Mouse (Mus musculus) neutrophil, adult 5-6 weeks (primary cell): Measurements from ENCODE around the gene Ska3. TPM values are rescaled to one million over a fixed set of nuclear protein-coding genes. Genes with fewer than 3 reads are reported as not detected.
A peak's percentile ranks its signal among the peaks of the same experiment; 100 is the strongest.
"Not testable (repeated sequence)": the region's sequence is repeated elsewhere in the genome, so short reads cannot be mapped to it uniquely, and the experiment has no call there.

Source experiments
- ATAC-seq: fragments of 151-379, 151-347 bp; 2 replicates; pipeline ENCODE4 v1.8.0; 2017; ENCODE audit warnings: mild to moderate bottlenecking, moderate TSS enrichment; ENCODE audit not compliant: insufficient number of reproducible peaks, poor library complexity, low FRiP score, severe bottlenecking; ENCODE audit errors: extremely low read depth
- total RNA-seq: library from RNA; stranded (forward); fragments of 200-1000 nt; gene quantifications from 2 replicates; pipeline ENCODE4 v1.2.3, GENCODE M21; 2017

Ska3 gene
- total RNA-seq, result 0.61 TPM in 1 of 2 replicates, not detected in the other

DNA sequence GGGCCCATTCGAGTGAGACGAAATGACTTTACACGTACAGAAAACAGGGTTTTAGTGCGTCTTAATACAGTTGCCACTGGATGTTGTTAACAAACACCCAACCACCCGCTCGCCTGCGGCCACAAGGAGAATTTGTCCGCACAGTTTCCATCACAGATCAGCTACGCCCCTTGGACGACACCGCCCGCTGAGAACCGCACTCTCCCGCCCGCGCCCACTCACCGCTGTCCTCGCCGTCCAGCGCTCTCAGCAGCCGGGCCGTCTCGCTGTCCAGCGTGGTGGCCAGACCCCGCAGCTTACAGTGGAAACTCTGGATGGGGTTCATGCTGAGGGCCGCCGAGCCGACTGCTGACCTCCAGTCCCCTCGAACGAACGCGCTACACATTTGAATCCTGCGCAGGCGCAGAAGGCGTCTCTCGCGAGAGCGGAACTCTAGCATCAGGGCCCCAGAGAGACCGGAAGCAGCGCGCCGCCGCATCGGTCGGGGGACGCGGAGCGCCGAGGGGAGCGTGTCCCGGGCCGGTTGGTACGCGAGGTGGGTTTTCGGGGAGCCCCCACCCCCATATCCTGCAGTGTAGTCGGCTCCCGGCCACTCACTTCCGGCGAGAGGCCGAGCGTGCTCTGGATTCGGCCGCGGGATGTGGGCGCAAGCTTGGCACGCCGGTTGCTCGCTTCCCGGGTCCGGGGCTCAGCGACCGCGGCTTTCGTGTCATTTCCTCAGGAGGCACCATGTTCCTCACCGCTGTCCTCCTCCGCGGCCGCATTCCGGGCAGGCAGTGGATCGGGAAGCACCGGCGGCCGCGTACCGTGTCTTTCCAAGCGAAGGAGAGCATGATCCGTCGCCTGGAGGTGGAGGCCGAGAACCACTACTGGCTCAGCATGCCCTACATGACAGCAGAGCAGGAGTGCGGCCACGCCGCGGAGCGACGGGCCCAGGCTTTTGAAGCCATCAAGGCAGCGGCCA is at the start of gene Ska3, which contains the start of gene Mrpl57:
Gene Ska3 (minus strand): TSS at position 398 of the 964 bp plus-strand sequence.
Gene Mrpl57 (plus strand): TSS at position 447 of the 964 bp plus-strand sequence.
- ATAC-seq, result peak; percentile 85

DNA sequence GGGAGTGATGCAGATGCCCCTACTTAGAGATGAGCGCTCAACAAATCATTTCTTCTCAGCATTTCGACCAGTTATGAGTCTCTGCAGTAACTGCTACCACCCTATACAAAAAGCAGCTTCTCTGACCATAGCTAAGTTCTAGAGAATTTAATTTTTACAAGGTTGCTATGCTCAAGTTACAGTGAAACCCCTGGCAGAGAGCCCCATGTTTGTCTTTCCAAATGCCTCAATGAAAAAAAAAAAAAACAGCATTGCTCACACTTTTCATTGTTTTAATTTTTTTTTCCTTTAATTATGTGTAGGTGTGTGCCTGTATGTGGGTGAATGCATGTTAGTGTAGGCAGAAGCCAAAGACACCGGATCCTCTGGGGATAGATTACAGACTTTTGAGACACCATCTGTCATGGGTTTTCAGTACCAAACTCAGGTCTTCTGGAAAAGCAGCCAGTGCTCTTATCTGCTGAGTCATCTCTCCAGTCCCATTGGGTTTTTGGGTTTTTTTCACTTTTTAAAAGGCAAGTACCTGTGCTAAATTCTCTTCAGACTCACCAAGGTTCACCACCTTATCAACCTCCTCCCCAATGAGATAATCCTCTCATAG is 40.8 kb upstream of the Ska3 start:
- ATAC-seq, result no peak

DNA sequence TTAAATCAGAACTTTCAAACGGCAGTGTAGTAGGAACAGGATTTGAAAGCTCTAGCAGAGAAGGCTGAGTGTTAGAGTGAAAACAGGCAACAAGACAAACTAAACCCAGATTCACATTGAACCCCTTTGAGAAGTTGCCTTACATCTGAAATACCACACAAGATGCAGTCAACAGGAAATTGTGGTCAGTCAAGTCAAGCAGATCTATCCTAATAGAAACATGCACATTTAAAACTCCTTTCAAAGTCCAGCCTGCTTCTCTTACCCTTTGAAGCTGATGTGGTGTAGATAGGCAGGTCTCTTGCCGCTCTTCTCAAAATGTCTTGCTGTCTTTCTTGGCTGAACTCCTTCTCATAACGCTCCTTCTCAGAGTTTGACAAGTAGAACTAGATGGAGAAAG is 39.3 kb upstream of the Ska3 start:
- peak; percentile 36; the same call in 1 of the 2 replicates for ATAC-seq

DNA sequence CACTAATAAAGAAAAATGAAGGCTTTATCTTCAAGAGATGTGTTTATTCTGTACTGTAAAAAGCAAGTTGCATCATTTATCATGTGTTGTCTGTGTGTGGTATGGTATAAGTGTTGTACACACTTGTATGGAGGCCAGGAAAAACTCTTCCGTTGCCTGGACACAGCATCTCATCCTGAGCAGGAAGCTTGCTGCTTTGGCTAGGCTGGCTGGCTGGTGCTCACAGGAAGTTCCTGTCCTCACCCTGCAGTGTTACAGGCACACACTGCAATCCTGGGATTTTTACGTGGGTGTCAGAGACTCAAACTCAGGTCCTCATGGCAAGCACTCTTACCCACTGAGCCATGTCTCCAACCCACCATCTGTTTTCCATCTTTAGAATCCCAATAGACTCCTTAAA is 37.1 kb upstream of the Ska3 start:
- ATAC-seq, result no peak

DNA sequence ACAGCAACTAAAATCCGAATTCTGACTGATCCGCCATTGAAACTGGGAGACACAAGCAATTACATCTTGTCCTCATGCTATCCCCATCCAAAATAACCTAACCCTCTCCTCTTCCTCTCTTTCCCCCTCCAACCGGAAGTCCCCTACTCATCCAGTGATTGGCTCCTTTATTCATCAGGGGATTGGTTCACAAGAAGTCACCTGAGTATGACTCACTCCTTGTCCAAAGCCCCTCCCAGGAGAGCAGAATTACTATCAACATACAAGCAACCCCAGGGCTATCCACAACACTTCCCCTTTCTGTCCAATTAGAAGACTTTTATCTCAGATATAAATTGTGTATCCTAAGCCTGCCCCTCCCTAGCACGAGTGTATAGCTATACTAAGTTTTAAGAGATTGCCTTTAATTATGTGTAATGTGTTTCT is 36.0 kb upstream of the Ska3 start:
- no peak for ATAC-seq

DNA sequence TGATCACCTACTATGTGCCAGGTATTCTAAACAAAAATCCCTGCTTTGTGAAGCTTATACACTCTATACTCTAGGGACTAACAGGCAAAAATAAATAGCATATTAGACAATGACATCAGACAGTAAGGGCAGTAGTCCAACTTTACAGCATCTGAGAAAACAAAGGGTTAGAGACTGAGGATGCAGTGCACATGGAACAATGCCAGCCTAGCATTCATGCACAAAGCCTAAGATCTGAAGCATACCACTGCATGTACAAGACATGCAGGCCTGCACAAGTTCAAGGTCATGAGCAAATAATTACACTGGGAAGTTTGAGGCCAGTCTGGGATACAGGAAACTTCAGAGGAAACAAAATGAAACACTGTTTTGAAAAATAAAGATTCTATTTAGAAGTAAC is 33.5 kb upstream of the Ska3 start:
- no peak for ATAC-seq

DNA sequence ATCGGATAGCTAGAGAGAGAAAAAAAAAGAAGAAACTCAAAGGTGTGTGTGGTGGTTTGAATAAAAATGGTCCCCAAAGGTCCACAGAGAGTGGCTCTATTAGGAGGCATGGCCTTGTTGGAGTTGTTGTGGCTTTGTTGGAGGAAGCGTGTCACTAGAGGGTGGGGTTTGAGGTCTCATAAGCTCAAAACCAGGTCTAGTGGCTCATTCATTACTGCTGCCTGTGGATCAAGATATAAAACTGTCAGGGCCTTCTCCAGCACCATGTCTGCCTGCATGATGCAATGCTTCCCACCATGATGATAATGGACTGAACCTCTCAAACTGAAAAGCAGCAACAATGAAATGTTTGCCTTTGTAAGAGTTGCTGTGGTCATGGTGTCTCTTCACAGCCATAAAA is 32.6 kb upstream of the Ska3 start:
- no peak for ATAC-seq

DNA sequence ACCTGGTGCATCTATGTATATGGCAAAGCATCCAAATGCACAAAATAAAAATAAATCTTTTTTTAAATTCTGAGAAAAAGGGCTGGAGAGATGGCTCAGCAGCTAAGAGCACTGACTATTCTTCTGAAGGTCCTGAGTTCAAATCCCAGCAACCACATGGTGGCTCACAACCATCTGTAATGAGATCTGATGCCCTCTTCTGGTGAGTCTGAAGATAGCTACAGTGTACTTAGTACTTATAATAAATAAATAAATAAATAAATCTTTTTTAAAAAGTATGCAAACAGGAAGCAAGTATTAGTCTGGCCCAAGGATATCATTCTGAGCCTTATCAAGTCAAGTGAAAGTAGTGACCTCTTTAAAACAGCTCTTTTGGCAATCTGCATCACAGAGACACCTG is 30.1 kb upstream of the Ska3 start:
- not testable (repeated sequence) for ATAC-seq

DNA sequence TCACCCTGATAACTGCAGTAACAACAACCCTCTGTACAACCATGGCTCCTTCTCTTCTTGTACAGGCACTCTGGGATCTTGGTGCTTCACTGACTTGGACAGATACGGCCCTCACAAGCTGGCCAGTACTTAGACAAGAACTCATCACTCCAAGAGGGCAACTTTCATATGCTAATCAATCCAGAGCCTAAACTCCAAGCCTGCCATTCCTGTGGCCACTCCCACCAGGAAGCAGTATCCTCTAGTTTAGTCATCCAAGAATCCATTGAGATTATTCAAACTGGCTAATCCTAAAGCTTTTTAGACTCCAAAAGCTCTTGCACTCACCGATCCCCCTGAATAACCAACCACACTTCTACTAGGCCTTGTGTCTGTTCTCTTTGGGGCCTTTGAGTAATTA is 27.0 kb upstream of the Ska3 start:
- ATAC-seq, result no peak

DNA sequence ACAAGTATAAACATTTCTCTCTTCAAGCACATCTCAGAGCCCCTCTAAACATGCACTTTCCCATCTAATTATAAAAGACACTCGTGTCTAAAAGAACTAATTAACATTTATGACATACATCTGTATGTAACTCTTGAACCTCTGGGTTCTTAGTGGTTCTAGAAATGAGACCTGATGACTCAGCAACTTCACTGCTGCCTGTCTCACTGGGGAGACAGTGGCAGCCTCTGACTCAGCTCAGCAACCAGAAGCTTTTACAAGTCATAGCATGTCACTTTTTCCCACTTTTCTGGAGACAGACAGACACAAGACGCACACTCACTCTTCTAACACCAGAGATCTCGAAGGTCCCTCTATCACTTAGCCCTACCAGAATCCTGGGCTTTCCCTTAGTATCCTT is 24.3 kb upstream of the Ska3 start:
- no peak for ATAC-seq

DNA sequence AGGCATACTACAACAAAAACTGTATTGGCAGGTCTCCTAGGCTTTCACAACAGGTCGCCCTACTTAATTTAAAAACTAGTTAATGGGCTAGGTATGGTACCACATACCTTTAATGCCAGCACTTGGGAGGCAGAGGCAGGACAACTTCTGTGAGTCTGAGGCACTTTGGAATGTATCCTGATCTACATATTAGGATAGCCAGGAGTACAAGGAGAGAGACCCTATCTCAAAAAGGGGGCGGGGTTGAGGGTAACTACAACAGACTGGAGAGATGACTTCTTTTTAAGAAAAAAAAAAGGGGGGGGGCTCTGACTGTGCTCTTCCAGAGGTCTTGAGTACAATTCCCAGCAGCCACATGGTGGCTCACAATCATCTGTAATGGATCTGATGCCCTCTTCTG is 22.7 kb upstream of the Ska3 start:
- no peak for ATAC-seq

DNA sequence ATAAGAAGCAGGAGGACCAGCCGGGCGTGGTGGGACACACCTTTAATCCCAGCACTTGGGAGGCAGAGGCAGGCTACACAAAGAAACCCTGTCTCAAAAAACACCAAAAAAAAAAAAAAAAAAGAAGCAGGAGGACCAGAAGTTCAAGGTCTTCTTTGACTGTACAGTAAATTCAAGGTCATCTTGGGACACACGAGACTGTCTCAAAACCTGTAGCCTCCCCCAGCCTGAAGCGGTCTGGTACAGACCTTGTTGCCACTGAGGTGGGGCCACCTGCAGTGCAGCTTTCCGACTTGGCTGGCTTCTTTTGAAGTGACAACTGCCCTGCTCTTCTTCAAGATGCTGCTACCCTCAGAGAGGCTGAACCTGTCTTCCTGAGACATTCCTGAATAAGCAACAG is 22.1 kb upstream of the Ska3 start:
- ATAC-seq, result not testable (repeated sequence)

DNA sequence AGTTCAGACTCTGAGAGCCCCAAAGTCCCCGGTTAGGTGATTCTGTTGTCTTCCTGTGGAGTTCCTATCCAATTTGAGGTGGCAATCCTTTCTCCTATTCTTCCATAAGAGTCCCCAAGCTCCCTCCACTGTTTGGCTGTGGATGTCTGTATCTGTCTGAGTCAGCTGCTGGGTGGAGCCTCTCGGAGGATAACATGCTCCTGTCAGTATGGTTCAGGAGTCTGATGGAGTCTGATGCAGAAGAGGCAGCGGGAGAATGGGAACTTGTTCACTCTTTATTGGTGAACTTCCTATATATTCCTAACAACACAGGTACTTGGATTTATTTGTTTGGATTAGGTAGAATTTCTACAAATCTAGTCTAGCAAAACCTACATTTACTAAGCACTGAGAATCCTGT is 18.6 kb upstream of the Ska3 start:
- no peak for ATAC-seq

DNA sequence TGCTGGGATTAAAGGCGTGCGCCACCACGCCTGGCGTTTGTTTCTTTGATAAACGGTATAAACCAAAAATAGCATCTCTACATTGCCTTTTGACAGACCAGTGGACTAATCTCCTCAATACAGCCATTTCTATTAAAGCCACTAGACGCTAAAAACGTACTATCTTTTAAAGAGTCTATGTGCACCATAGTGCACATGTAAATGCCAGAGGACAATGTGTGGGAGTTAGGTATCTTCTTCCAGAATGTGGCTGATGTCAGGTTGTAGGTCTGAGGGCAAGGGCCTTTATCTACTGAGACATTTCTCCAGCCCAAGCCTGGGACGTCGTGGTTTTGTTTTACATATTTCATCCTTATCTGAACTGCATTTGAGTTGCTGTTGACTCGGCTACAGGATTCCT is 9.2 kb upstream of the Ska3 start:
- ATAC-seq, result no peak

DNA sequence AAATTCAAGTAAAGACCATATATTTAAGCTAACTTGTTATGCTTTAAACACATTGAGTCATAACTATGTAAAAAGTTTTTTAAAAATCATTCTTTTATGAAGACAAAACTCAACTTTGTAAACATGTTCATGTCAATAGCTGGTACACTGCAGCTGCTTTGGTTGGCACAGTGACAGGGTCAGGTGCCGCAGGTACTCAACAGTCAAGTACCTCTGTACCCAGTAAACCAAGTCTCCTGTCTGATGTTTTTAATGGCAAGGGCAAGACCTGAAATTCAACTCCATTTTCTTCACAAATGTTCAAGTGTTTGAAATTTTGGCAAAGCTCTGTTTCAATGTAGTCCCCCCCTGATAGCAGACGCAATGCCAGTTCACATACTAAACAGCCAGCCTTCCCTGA is 7.5 kb upstream of the Ska3 start:
- ATAC-seq, result no peak

DNA sequence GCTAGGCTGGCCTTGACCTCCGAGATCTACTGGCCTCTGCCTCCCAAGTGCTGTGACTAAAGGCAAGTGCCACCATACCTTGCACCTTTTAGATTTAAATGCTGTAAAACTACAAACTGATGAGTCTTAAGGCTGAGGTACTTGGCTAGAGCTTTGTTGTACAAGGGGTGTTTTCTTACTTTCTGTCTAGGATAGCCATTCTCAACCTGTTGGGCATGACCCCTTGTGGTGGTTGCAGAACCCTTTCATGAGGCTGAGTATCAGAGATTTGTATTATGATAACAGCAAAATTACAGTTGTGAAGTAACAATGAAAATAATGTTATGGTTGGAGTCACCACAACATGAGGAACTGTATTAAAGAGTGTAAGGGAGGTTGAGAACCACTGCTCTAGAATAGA is 1.3 kb upstream of the Ska3 start:
- ATAC-seq, result peak; percentile 30; the same call in 1 of the 2 replicates

DNA sequence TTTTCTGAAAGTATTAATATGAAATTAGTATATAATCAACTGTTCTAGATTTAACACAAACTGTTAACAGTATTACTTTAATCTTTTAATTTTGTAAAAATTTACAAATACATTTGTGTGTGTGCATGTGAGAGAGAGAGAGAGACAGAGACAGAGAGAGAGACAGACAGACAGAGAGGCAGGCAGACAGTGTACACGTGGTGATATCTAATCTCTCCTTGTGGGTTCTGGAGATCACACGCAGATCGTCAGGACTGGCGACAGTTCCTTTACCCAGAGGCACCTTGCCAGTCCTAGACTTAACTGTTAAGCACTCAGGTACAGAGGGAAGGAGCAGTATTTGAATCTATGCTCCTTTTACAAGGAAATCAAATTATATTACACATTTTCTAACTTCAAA is 5.1 kb downstream of the Ska3 start:
- ATAC-seq, result no peak

DNA sequence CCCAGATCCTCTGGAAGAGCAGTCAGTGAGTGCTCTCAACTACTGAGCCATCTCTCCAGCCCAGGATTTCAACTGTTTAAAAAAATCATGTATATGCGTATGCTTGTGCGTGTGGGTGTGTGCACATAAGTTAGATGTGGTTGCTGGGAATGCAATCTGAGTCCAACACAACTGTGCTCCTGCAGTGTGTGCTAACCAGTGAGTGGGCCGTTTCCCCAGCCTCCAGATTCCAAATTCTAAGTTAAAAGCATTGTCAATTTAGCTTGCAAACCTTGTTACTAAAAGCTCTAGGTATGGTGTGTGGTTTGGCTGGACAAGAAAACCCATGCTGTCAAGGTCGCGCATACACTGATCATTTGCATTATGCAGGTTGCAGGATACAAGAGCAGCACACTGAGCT is 14.1 kb downstream of the Ska3 start:
- no peak for ATAC-seq

DNA sequence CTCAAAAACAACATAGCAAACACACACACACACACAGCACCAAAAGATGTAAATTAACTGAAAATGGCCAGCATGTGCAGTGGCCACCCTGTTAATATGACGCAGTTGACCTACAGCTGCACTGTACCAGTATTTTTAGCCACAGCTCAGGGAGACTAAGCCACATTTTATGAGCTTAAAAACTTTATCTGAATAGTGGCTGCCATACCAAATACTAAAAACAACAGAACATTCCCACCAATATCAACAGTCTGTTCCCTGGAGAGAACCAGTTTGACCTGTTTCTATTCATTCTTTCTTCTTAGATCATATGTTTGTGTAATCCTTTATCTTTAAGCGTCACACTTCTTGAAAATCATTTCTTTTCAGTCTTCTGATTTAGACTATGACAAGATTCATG is 15.1 kb downstream of the Ska3 start:
- ATAC-seq, result no peak

DNA sequence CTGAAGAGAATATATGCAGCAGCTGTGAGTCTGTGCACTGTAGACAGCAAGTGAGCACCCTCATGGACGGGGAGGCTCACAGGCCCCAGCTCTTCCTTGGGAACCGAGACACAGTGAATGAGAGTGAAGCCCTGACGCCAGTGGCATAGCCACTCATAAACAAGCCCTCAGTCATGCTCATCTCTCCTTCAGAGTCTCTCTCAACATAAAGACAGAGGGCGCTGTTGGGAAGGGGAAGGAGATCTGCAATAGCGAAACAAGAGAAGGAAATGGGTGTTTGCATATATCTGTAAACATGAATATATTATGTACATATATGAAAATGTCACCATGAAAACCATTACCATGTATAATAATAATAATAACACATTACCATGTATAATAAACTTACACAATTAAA is 17.4 kb downstream of the Ska3 start:
- ATAC-seq, result peak; percentile 74; the same call in 1 of the 2 replicates
